Mouse (Mus musculus) spleen, adult 12 weeks (tissue): ENCODE data around the gene Pcnx2.

ENCODE experiments used
- DNase-seq: peaks from one replicate; pipeline ENCODE4 v3.0.0; 2022; ENCODE audit warnings: low spot score

Gene Pcnx2

DNA sequence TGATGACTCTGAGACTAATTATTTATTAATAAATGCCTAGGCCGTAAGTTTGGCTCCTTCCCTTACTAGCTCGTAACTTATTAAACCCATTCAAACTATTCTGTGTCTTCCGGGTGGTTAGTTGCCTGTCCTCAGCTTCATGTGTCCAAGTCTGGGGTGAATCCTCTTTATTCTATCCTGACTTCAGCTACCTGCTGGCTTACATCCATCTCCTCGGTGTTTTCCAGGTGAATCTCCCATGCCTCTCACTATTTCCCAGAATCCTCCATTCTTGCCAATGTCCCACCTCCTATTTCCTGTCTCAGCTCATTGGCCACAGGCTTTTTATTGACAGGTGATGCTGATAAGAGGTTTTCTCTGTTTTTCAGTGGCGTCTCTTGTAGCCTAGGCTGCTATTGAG, 188.9 kb downstream of the Pcnx2 start:
- DNase-seq, result no peak

DNA sequence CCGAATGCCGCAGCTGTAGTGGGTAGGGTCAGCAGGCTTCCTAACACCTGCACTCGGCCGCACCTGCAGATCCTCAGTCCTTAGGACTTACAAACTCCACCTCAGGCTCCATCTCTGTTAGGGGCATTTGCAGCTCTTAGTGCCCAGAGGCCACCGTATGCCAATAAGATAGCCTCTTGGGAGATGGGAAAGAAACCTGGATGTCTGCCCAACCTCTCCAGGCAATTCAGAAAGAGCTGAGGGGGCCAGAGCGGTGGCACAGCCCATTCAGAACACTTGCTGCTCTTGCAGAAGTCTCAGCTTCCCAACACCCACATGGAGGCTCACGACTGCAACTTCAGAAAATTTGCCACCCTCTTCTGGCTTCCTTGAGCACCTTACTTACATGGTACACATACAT, 192.3 kb downstream of the Pcnx2 start:
- DNase-seq, result no peak

DNA sequence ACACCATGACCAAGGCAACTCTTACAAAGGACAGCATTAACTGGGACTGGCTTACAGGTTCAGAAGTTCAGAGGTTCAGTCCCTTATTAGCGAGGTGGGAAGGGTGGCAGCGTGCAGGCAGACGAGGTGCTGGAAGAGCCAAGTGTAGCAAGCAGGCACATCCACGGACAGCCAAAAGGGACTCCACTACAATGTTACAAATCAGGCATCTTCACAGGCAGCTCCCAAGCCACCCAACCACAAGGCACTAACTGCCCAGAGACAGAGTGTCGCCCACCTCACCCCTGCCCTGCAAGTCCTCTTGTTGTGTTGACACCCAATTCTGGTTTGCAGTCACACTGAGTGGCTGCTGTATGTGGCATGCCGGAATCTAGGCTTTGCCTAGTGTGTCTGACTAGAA, 193.7 kb downstream of the Pcnx2 start:
- no peak for DNase-seq

DNA sequence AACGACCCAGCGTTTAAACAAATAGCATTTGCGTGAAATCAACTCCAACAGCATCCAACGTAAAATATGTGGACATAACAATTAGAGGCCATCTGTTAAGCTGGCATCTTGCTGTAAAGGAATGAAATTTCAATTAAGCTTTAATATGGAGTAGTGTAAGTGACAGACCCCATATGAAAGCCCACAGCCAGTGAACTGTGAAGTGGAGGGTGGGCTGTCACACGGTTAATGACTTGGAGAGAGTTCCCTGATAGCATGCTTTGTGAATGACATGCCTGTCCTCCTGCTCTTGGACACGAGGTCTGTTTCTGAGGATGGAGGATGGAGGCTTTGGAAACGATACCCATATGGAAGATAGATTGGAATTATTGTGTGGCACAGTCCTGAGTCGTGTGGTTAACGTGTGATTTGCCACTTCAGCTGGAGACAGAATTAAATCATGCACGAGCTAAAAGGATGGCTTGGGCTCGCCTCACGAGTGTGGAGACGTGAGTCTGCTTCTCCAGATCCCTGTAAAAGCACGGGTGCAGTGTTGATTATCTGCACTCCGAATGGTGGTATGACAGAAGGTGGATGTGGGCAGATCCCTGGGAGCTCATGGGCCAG, 195.1 kb downstream of the Pcnx2 start:
- no peak for DNase-seq
